Mouse (Mus musculus) hindbrain, postnatal 0 days (tissue): Measurements from ENCODE around the gene Ttc28. TPM values are rescaled to one million over a fixed set of nuclear protein-coding genes. Genes with fewer than 3 reads are reported as not detected.
A peak's percentile ranks its signal among the peaks of the same experiment; 100 is the strongest.
"Not testable (repeated sequence)": the region's sequence is repeated elsewhere in the genome, so short reads cannot be mapped to it uniquely, and the experiment has no call there.

Experiments used
- ATAC-seq: fragments of 200-750 bp; cut with Nextera tagmentation; 2 replicates; pipeline ENCODE4 v1.8.0; 2017; ENCODE audit warnings: mild to moderate bottlenecking, moderate TSS enrichment, moderate library complexity
- DNase-seq: peaks from one replicate; pipeline ENCODE4 v3.0.0-alpha.2; 2015; ENCODE audit warnings: low spot score
- H3K27ac ChIP-seq: fragments of 300-500 bp; sonication (generic); 2 replicates; pipeline ENCODE4 v1.5.1; 2014; ENCODE audit warnings: mild to moderate bottlenecking
- H3K27me3 ChIP-seq: fragments of 300-500 bp; sonication (generic); 2 replicates; pipeline ENCODE4 v1.6.1; 2014; ENCODE audit warnings: low read length, mixed read lengths; ENCODE audit not compliant: insufficient read depth
- H3K36me3 ChIP-seq: fragments of 300-500 bp; sonication (generic); 2 replicates; pipeline ENCODE4 v1.6.1; 2014; ENCODE audit warnings: low read length, mixed read lengths; ENCODE audit not compliant: insufficient read depth
- H3K4me1 ChIP-seq: fragments of 300-500 bp; sonication (generic); 2 replicates; pipeline ENCODE4 v1.6.1; 2014; ENCODE audit warnings: antibody characterized with exemption, low read length, mixed read lengths; ENCODE audit not compliant: insufficient read depth
- H3K4me2 ChIP-seq: fragments of 300-500 bp; sonication (generic); 2 replicates; pipeline ENCODE4 v1.6.1; 2014; ENCODE audit warnings: low read depth, mild to moderate bottlenecking, low read length, moderate library complexity, mixed read lengths
- H3K4me3 ChIP-seq: fragments of 300-500 bp; sonication (generic); 2 replicates; pipeline ENCODE4 v1.5.1; 2014; ENCODE audit warnings: low read length
- H3K9ac ChIP-seq: fragments of 300-500 bp; sonication (generic); replicated peaks from 2 replicates; pipeline ENCODE4 v1.6.1; 2014; ENCODE audit warnings: mild to moderate bottlenecking, low read length, moderate library complexity, mixed read lengths
- H3K9me3 ChIP-seq: fragments of 300-500 bp; sonication (generic); 2 replicates; pipeline ENCODE4 v1.6.1; 2016; ENCODE audit warnings: low read length, mixed read lengths
- CTCF ChIP-seq: IDR thresholded peaks from 2 replicates; pipeline ENCODE4 v1.5.1; 2016; ENCODE audit warnings: antibody characterized with exemption, control low read depth, low read depth
- WGBS: fragments of 180-500 bp; shearing (Covaris S2); extraction: QIAGEN DNeasy Blood & Tissue Kit; methylation state at CpG from one replicate; pipeline ENCODE4 v1.1.7; 2014; 5-methylcytosine and 5-hydroxymethylcytosine counted together
- polyA plus RNA-seq: library from polyadenylated mRNA; unstranded; fragments of >200 nt; fragmentation: Nextera tagmentation; extraction: Ambion mirVana; gene quantifications from 2 replicates; pipeline ENCODE4 v1.2.1, GENCODE M21; 2015
- total RNA-seq: library from RNA; depleted of rRNA; stranded (reverse); fragments of >200 nt; gene quantifications from 2 replicates; pipeline ENCODE4 v1.2.3, GENCODE M21; 2014; rRNA removed

Gene Ttc28
- total RNA-seq (41.9 and 49.8 TPM in 2 replicates), polyA plus RNA-seq (9.7 and 11.1 TPM in 2 replicates)

GRCm38 (mm10) chr5:110879584-110880374 is at the start of gene Ttc28:
Ttc28 (plus strand) TSS chr5:110879803.
- peak; percentile 96 for DNase-seq
- peak within 1 kb of the TSS; percentile 84 for H3K27ac ChIP-seq
- TF ChIP-seq CTCF, result no peak
- peaks cover 3% of the 10 kb centered on the region; the same call in 1 of the 2 replicates for H3K4me1 ChIP-seq
- H3K27me3 ChIP-seq, result no peaks in the 10 kb centered on the region
- H3K4me2 ChIP-seq, result peak within 1 kb of the TSS; percentile 96
- peak within 1 kb of the TSS; percentile 86 for H3K9ac ChIP-seq
- ATAC-seq, result peak; percentile 92
- H3K9me3 ChIP-seq, result no peaks in the 10 kb centered on the region
- peak within 1 kb of the TSS; percentile 83 for H3K4me3 ChIP-seq
- no peaks in the 10 kb centered on the region for H3K36me3 ChIP-seq
- under 1% methylated on average over 80 of the region's 101 CpGs for WGBS

GRCm38 (mm10) chr5:110831036-110831720 is 48.4 kb upstream of the Ttc28 start:
- 89% methylated on average over 5 of the region's 5 CpGs for WGBS
- no peak overlapping the region for H3K9ac ChIP-seq
- no peaks in the 10 kb centered on the region for H3K4me1 ChIP-seq
- no peaks in the 10 kb centered on the region for H3K36me3 ChIP-seq
- ATAC-seq, result no peak
- H3K4me2 ChIP-seq, result no peak overlapping the region
- no peak overlapping the region for H3K27ac ChIP-seq
- no peak for TF ChIP-seq CTCF
- DNase-seq, result no peak
- no peak overlapping the region for H3K4me3 ChIP-seq
- no peaks in the 10 kb centered on the region for H3K9me3 ChIP-seq
- H3K27me3 ChIP-seq, result no peaks in the 10 kb centered on the region

GRCm38 (mm10) chr5:110835959-110836358 is 43.6 kb upstream of the Ttc28 start:
- no peak for ATAC-seq
- peak; percentile 84 for TF ChIP-seq CTCF
- Histone ChIP-seq H3K4me2 (no peak overlapping the region), H3K9ac (no peak overlapping the region), H3K4me3 (no peak overlapping the region), H3K4me1 (no peaks in the 10 kb centered on the region), H3K36me3 (no peaks in the 10 kb centered on the region), H3K27me3 (no peaks in the 10 kb centered on the region), H3K9me3 (no peaks in the 10 kb centered on the region), H3K27ac (no peak overlapping the region)
- peak; percentile 72 for DNase-seq
- 24% methylated on average over 3 of the region's 3 CpGs for WGBS

GRCm38 (mm10) chr5:110838016-110838415 is 41.6 kb upstream of the Ttc28 start:
- ATAC-seq, DNase-seq: not testable (repeated sequence)

GRCm38 (mm10) chr5:110839038-110839677 is 40.4 kb upstream of the Ttc28 start:
- WGBS, result 8% methylated on average over 28 of the region's 28 CpGs
- peak; percentile 87 for ATAC-seq
- no peaks in the 10 kb centered on the region for H3K27me3 ChIP-seq

More at GRCm38 (mm10) chr5:110838016-110838415, 41.6 kb upstream of the Ttc28 start:
- 92% methylated on average over 5 of the region's 5 CpGs for WGBS
- not testable (repeated sequence) for H3K4me2 ChIP-seq, H3K9ac ChIP-seq, H3K27ac ChIP-seq, H3K4me3 ChIP-seq, H3K4me1 ChIP-seq, H3K27me3 ChIP-seq, H3K9me3 ChIP-seq, H3K36me3 ChIP-seq

GRCm38 (mm10) chr5:110839678-110840365 is 39.8 kb upstream of the Ttc28 start, which contains the start of the genes Hscb and Chek2:
Hscb (minus strand) TSS chr5:110839777.
Chek2 (plus strand) TSS chr5:110839979.
- Histone ChIP-seq H3K4me1 (no peaks in the 10 kb centered on the region), H3K4me2 (peak within 1 kb of the TSS; percentile 91), H3K9me3 (no peaks in the 10 kb centered on the region), H3K9ac (peak within 1 kb of the TSS; percentile 60), H3K27me3 (no peaks in the 10 kb centered on the region), H3K27ac (peak within 1 kb of the TSS; percentile 42; the same call in 1 of the 2 replicates), H3K36me3 (no peaks in the 10 kb centered on the region), H3K4me3 (peak within 1 kb of the TSS; percentile 60)
- ATAC-seq, result peak; percentile 98
- WGBS, result under 1% methylated on average over 41 of the region's 41 CpGs
- peak; percentile 70 for TF ChIP-seq CTCF
- peak; percentile 99 for DNase-seq

More at GRCm38 (mm10) chr5:110839038-110839677, 40.4 kb upstream of the Ttc28 start:
- no peaks in the 10 kb centered on the region for H3K4me1 ChIP-seq
- no peaks in the 10 kb centered on the region for H3K36me3 ChIP-seq
- H3K4me3 ChIP-seq, result peak overlapping the region; percentile 60
- TF ChIP-seq CTCF, result no peak
- DNase-seq, result no peak
- H3K27ac ChIP-seq, result peak overlapping the region; percentile 42; the same call in 1 of the 2 replicates
- peak overlapping the region; percentile 60 for H3K9ac ChIP-seq
- H3K9me3 ChIP-seq, result no peaks in the 10 kb centered on the region
- H3K4me2 ChIP-seq, result peak overlapping the region; percentile 91
